Mouse (Mus musculus) cerebellum, adult 2 months (tissue): ENCODE data around the gene Ush2a.

Source experiments
- CTCF ChIP-seq: fragments of 200-500 bp; IDR thresholded peaks from 2 replicates; pipeline ENCODE4 v1.5.1; 2011; ENCODE audit warnings: low read depth, mild to moderate bottlenecking, control low read depth, low read length, moderate library complexity, borderline replicate concordance; ENCODE audit not compliant: insufficient read depth
- POLR2A ChIP-seq: fragments of 200-500 bp; IDR thresholded peaks from 2 replicates; pipeline ENCODE4 v1.6.1; 2011; ENCODE audit warnings: low read length, control low read depth, borderline replicate concordance; ENCODE audit not compliant: insufficient read depth

- no peak for TF ChIP-seq POLR2A
- TF ChIP-seq CTCF: no peak
Measured at GRCm38 (mm10) chr1:188221226-188221792, 40.5 kb upstream of the Ush2a start.
